Mouse (Mus musculus): ENCODE data around the gene Slc6a9.

- no peak for TF ChIP-seq EP300 (IDR thresholded peaks at IDR 0.05; ENCODE audit: low read depth)
- TF ChIP-seq CTCF (IDR thresholded peaks at IDR 0.05; ENCODE audit: low read depth) = no peak
These were observed 15.9 kb downstream of the Slc6a9 start for GRCm38 (mm10) chr4:117850176-117850575.
